7 mouse cellular contexts compared by ENCODE assay signal in the genomic region with DNA sequence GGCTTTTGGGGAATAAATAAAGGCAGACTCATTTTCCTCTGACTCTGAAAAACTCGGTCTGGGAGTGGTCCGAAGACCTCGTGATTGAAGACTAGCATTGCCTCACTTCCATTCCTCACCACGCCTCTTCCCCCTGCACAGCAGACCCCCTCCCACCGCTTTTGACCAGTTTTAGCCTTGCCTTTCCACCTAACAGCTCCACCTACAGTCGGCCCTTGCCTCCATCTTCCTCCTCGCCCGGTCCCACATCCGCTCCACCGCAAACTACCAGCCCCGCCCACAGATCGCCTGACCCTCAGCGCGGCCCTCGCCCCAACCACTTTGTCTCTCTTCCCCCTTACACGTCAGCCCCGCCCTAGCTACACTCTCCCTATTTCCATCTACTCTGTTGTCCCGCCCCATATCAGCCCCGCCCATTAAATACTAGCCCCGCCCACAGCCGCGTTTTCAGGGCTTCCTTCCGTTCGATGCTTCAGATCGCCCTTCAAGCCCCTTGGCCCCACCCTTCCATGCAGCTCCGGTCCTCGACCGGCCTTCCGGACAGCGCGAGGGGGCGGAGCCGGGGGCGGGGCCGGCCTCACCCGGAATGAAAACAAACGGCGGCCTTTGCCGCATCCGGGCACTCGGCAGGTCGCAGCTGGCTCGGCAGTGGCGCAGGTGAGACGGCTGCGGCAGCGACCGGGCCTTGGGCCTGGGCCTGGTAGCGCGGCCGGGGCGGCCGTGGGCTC. TPM values are rescaled to one million over a fixed set of nuclear protein-coding genes. Genes with fewer than 3 reads are reported as not detected.
DNase-seq lines count a peak whose midpoint lies in the region; ATAC-seq lines count a peak whose summit lies in the region.

A gene (plus strand): TSS at position 167 of the 728 bp plus-strand sequence.

- no peaks in the 10 kb centered on the region for H3K9me3 ChIP-seq in intestine, embryonic 15.5 days
- no peaks in the 10 kb centered on the region for H3K9me3 ChIP-seq in midbrain, embryonic 10.5 days (replicated peaks)

- H3K27me3 ChIP-seq in intestine, embryonic 15.5 days (replicated peaks): no peaks in the 10 kb centered on the region
- H3K27me3 ChIP-seq in midbrain, embryonic 10.5 days (ENCODE audit: low read depth, poor library complexity, severe bottlenecking): no peaks in the 10 kb centered on the region

- peak within 1 kb of the TSS; percentile 98 for H3K27ac ChIP-seq in intestine, embryonic 15.5 days
- H3K27ac ChIP-seq in midbrain, embryonic 10.5 days (replicated peaks): peak within 1 kb of the TSS; percentile 94

- H3K4me2 ChIP-seq in intestine, embryonic 15.5 days (replicated peaks): peak within 1 kb of the TSS; percentile 69

- under 1% methylated on average over 53 of the region's 53 CpGs for WGBS in intestine, embryonic 15.5 days
- under 1% methylated on average over 53 of the region's 53 CpGs for WGBS in midbrain, embryonic 10.5 days

- H3K9ac ChIP-seq in intestine, embryonic 15.5 days: peak within 1 kb of the TSS; percentile 81

- H3K36me3 ChIP-seq in intestine, embryonic 15.5 days: peaks cover 8% of the 10 kb centered on the region; the same call in 1 of the 2 replicates
- H3K36me3 ChIP-seq in midbrain, embryonic 10.5 days: peaks cover 11% of the 10 kb centered on the region

- intact Hi-C loops in gastrocnemius, postnatal 36 days (cut with DNase I): no loop called here
- intact Hi-C loops in left cerebral cortex, postnatal 25 days (cut with DNase I): loop anchor here (1.0 to 2.0 kb wide), 2 partner anchors 65 to 157 kb away; a partner anchor contains a TSS

- H3K4me1 ChIP-seq in intestine, embryonic 15.5 days (replicated peaks): 0 out of 2 replicates have a peak, but pooled peaks cover 5% of the 10 kb centered on the region
- peaks cover 21% of the 10 kb centered on the region for H3K4me1 ChIP-seq in midbrain, embryonic 10.5 days

- DNase-seq in adrenal gland, adult 2 months: peak; percentile 99
- DNase-seq in embryo, embryonic 11.5 days (ENCODE audit: low read depth, low spot score): peak; percentile 99
- DNase-seq in gastrocnemius, postnatal 36 days: peak; percentile 95 to 99
- peak; percentile 94 to 98 for DNase-seq in left cerebral cortex, postnatal 25 days (ENCODE audit: low spot score in 2 of 2)
- DNase-seq in midbrain, embryonic 10.5 days (ENCODE audit: low spot score): peak; percentile 100
- peak; percentile 97 for DNase-seq in right cerebral cortex, postnatal 4 days

- peak; percentile 99 for ATAC-seq in intestine, embryonic 15.5 days

- peak within 1 kb of the TSS; percentile 85 for H3K4me3 ChIP-seq in intestine, embryonic 15.5 days (replicated peaks)
- H3K4me3 ChIP-seq in midbrain, embryonic 10.5 days: peak within 1 kb of the TSS; percentile 93

RNA-seq across cellular contexts. Expression of the gene that starts here (rescaled TPM):
- 10 to 100 TPM; 60.7 to 64.1 TPM for total RNA-seq in adrenal gland, adult 2 months (2021)
- 46.4 and 55.5 TPM in 2 replicates for polyA plus RNA-seq in adrenal gland, adult 2 months (2012; rRNA removed)
- 10 to 100 TPM; 23.1 to 29.0 TPM for total RNA-seq in gastrocnemius, postnatal 36 days (2021)
- polyA plus RNA-seq in intestine, embryonic 15.5 days (2015; fragmentation: Nextera tagmentation; extraction: Ambion mirVana): 26.8 and 29.0 TPM in 2 replicates
- total RNA-seq in left cerebral cortex, postnatal 25 days (2021): 10 to 100 TPM; 70.2 to 76.1 TPM
- 27.2 and 29.3 TPM in 2 replicates for polyA plus RNA-seq in midbrain, embryonic 10.5 days (2016; fragmentation: Nextera tagmentation; extraction: Ambion mirVana)

Comparison
In these comparisons a context has a peak if more than half of its experiments do, and no peak if none do; other contexts are left out.
1. Peak in every context shown above with its lines: DNase-seq, ATAC-seq, H3K4me3 ChIP-seq and H3K27ac ChIP-seq.